Mouse (Mus musculus) CH12.LX (cell line): ENCODE results near the gene Hilpda. TPM values are rescaled to one million over a fixed set of nuclear protein-coding genes. Genes with fewer than 3 reads are reported as not detected.

ENCODE experiments used
- DNase-seq: peaks from one replicate; pipeline ENCODE4 v3.0.0-alpha.2; 2013; ENCODE audit errors: extremely low read depth
- H3K27ac ChIP-seq: 2 replicates; pipeline ENCODE4 v1.5.1; 2012; ENCODE audit warnings: low read depth, mild to moderate bottlenecking, control low read depth, moderate library complexity; ENCODE audit not compliant: insufficient read depth
- H3K27me3 ChIP-seq: replicated peaks from 2 replicates; pipeline ENCODE3; 2012; ENCODE audit warnings: inconsistent platforms
- H3K36me3 ChIP-seq, 2 experiments: replicated peaks in 1 of 2; 2 replicates each; pipeline versions ENCODE3 to v1.6.1; 2012; ENCODE audit warnings: inconsistent platforms in 1 of 2, low read length in 1 of 2, mild to moderate bottlenecking in 1 of 2, mixed read lengths in 1 of 2, moderate library complexity in 1 of 2; ENCODE audit not compliant: control insufficient read depth in 1 of 2, insufficient read depth in 1 of 2
- H3K4me1 ChIP-seq, 2 experiments: 2 replicates each; pipeline ENCODE4 v1.6.1; 2012; ENCODE audit warnings: inconsistent platforms in 1 of 2, moderate library complexity in 1 of 2; ENCODE audit not compliant: insufficient read depth in 2 of 2, control insufficient read depth in 1 of 2
- H3K4me2 ChIP-seq: 2 replicates; pipeline ENCODE4 v1.6.1; 2012; ENCODE audit warnings: low read depth, mild to moderate bottlenecking, control low read depth; ENCODE audit not compliant: poor library complexity, insufficient read depth, severe bottlenecking
- H3K4me3 ChIP-seq, 3 experiments: fragments of 150-350 bp in 1 of 3; sonication (generic) in 1 of 3; replicated peaks in 1 of 3; 2 replicates each; pipeline versions ENCODE3 to v1.5.1; 2011 to 2012; ENCODE audit warnings: low read depth in 2 of 3, low read length in 2 of 3, mild to moderate bottlenecking in 2 of 3, moderate library complexity in 2 of 3, control low read depth in 1 of 3, improper control_type of control experiment in 1 of 3, inconsistent platforms in 1 of 3, mixed read lengths in 1 of 3; ENCODE audit not compliant: poor library complexity in 1 of 3
- H3K79me2 ChIP-seq: replicated peaks from 2 replicates; pipeline ENCODE4 v1.6.1; 2012; ENCODE audit warnings: mild to moderate bottlenecking, moderate library complexity; ENCODE audit not compliant: control insufficient read depth, poor library complexity, insufficient read depth, severe bottlenecking; ENCODE audit errors: extremely low read depth
- H3K9ac ChIP-seq: 2 replicates; pipeline ENCODE4 v1.6.1; 2012; ENCODE audit warnings: low read depth, mild to moderate bottlenecking, control low read depth, moderate library complexity; ENCODE audit not compliant: insufficient read depth
- H3K9me3 ChIP-seq: replicated peaks from 2 replicates; pipeline ENCODE3; 2012; ENCODE audit warnings: low read length, inconsistent platforms, mixed read lengths
- BHLHE40 ChIP-seq: IDR thresholded peaks from 2 replicates; pipeline ENCODE4 v1.6.1; 2011; ENCODE audit warnings: mild to moderate bottlenecking, low read depth, low read length, improper control_type of control experiment
- CHD1 ChIP-seq: IDR thresholded peaks from 2 replicates; pipeline ENCODE4 v1.6.1; 2012; ENCODE audit warnings: low read depth, low read length, improper control_type of control experiment, inconsistent platforms
- CTCF ChIP-seq, 2 experiments: IDR thresholded peaks in 1 of 2; conservative IDR thresholded peaks in 1 of 2; 2 replicates each; pipeline ENCODE4 v1.5.1; 2011 to 2012; ENCODE audit warnings: low read depth in 2 of 2, low read length in 2 of 2, improper control_type of control experiment in 1 of 2, inconsistent platforms in 1 of 2, mild to moderate bottlenecking in 1 of 2, moderate library complexity in 1 of 2
- EP300 ChIP-seq: IDR thresholded peaks from 2 replicates; pipeline ENCODE4 v1.6.1; 2011; ENCODE audit warnings: low read length, improper control_type of control experiment
- ETS1 ChIP-seq: conservative IDR thresholded peaks from 2 replicates; pipeline ENCODE4 v1.6.1; 2012; ENCODE audit warnings: low read depth, mild to moderate bottlenecking, inconsistent platforms, low read length, improper control_type of control experiment, moderate library complexity
- GABPA ChIP-seq: IDR thresholded peaks from 2 replicates; pipeline ENCODE4 v1.6.1; 2012; ENCODE audit warnings: low read depth, low read length, improper control_type of control experiment, inconsistent platforms; ENCODE audit not compliant: insufficient replicate concordance
- MAX ChIP-seq: IDR thresholded peaks from 2 replicates; pipeline ENCODE4 v1.6.1; 2011; ENCODE audit warnings: low read length, improper control_type of control experiment
- MXI1 ChIP-seq: IDR thresholded peaks from 2 replicates; pipeline ENCODE4 v1.6.1; 2011; ENCODE audit warnings: mild to moderate bottlenecking, low read depth, low read length, improper control_type of control experiment
- MYC ChIP-seq: IDR thresholded peaks from 2 replicates; pipeline ENCODE4 v1.6.1; 2011; ENCODE audit warnings: low read depth, mild to moderate bottlenecking, improper control_type of control experiment, low read length
- NRF1 ChIP-seq: IDR thresholded peaks from 2 replicates; pipeline ENCODE4 v1.6.1; 2014; ENCODE audit warnings: low read depth, mild to moderate bottlenecking, inconsistent platforms, low read length, improper control_type of control experiment, moderate library complexity
- PAX5 ChIP-seq: IDR thresholded peaks from 2 replicates; pipeline ENCODE4 v1.6.1; 2012; ENCODE audit warnings: low read length, inconsistent platforms, mixed read lengths
- RAD21 ChIP-seq: IDR thresholded peaks from 2 replicates; pipeline ENCODE4 v1.6.1; 2011; ENCODE audit warnings: low read depth, mild to moderate bottlenecking, low read length, improper control_type of control experiment, moderate library complexity
- SMC3 ChIP-seq: IDR thresholded peaks from 2 replicates; pipeline ENCODE4 v1.6.1; 2011; ENCODE audit warnings: low read depth, low read length, improper control_type of control experiment
- TCF12 ChIP-seq: IDR thresholded peaks from 2 replicates; pipeline ENCODE4 v1.6.1; 2014; ENCODE audit warnings: low read depth, mild to moderate bottlenecking, inconsistent platforms, low read length, improper control_type of control experiment
- USF1 ChIP-seq: IDR thresholded peaks from 2 replicates; pipeline ENCODE4 v1.6.1; 2014; ENCODE audit warnings: low read depth, mild to moderate bottlenecking, inconsistent platforms, low read length, improper control_type of control experiment
- ZC3H11A ChIP-seq: IDR thresholded peaks from 2 replicates; pipeline ENCODE4 v1.6.1; 2012; ENCODE audit warnings: low read depth, mild to moderate bottlenecking, inconsistent platforms, low read length, improper control_type of control experiment
- ZKSCAN1 ChIP-seq: IDR thresholded peaks from 2 replicates; pipeline ENCODE4 v1.6.1; 2012; ENCODE audit warnings: low read depth, inconsistent platforms, low read length, improper control_type of control experiment, borderline replicate concordance
- ZNF384 ChIP-seq: IDR thresholded peaks from 2 replicates; pipeline ENCODE4 v1.6.1; 2012; ENCODE audit warnings: low read depth, low read length, improper control_type of control experiment, inconsistent platforms
- dilution Hi-C: fragments of 300-500 bp; cut with MboI; formaldehyde crosslinking; loops from 2 replicates; pipeline ENCODE4 v1.14.3; 2020; ENCODE audit warnings: low sequenced_read_pairs; ENCODE audit not compliant: extremely low pct_unique_long_range_greater_than_20kb, extremely low pct_ligation_motif_present
- in situ Hi-C: fragments of 300-500 bp; cut with MboI; formaldehyde crosslinking; loops from 3 replicates; pipeline ENCODE4 v1.14.3; 2019; ENCODE audit warnings: low sequenced_read_pairs, low pct_ligation_motif_present, low pct_unique_long_range_greater_than_20kb, mixed read lengths
- polyA plus RNA-seq: library from polyadenylated mRNA; unstranded; fragments of >175 nt; gene quantifications from 2 replicates; pipeline ENCODE4 v1.2.1, GENCODE M21; 2012; ENCODE audit warnings: low read depth; ENCODE audit not compliant: insufficient read length
- total RNA-seq, 2 experiments: library from RNA; depleted of rRNA; stranded (reverse); fragments of 300-350 nt in 1 of 2; fragments of >200 nt in 1 of 2; gene quantifications; 2 replicates each; pipeline ENCODE4 v1.2.3; 2012 to 2014

The Hilpda gene
- total and polyA plus RNA-seq, 3 experiments: 11.1 to 52.3 (median 23.7) TPM

GRCm38 (mm10) chr6:29317286-29317685 is 45.0 kb downstream of the Hilpda start:
- no peak for TF ChIP-seq BHLHE40
- TF ChIP-seq MYC: no peak
- no peak for TF ChIP-seq CHD1
- TF ChIP-seq NRF1: no peak
- TF ChIP-seq EP300: no peak
- no peak for TF ChIP-seq MXI1
- TF ChIP-seq USF1: no peak
- no peak for TF ChIP-seq MAX
- TF ChIP-seq GABPA: no peak
- Histone ChIP-seq H3K79me2 (no peaks in the 10 kb centered on the region), H3K27ac (no peak overlapping the region), H3K4me2 (no peak overlapping the region), H3K27me3 (peaks cover 36% of the 10 kb centered on the region), H3K9me3 (no peaks in the 10 kb centered on the region), H3K36me3 (no peaks in the 10 kb centered on the region), H3K9ac (no peak overlapping the region), H3K4me3 (no peak overlapping the region), H3K4me1 (peaks cover 10 to 23% of the 10 kb centered on the region in 2 experiments)
- dilution Hi-C loops: no loop called here
- in situ Hi-C loops: no loop called here
- DNase-seq: no peak

GRCm38 (mm10) chr6:29317941-29318340 is 45.7 kb downstream of the Hilpda start:
- no peak overlapping the region for H3K4me2 ChIP-seq
- TF ChIP-seq CTCF (conservative IDR thresholded peaks at IDR 0.05 in 1 of 2, IDR thresholded peaks at IDR 0.05 in 1 of 2; ENCODE audit: low read depth in 2 of 2, low read length in 2 of 2) (no peak), CHD1 (no peak), BHLHE40 (no peak), ETS1 (no peak), NRF1 (no peak), USF1 (no peak), MYC (no peak), ZNF384 (no peak), ZC3H11A (no peak), PAX5 (no peak), TCF12 (no peak), RAD21 (no peak), MXI1 (no peak), ZKSCAN1 (no peak), SMC3 (no peak)
- TF ChIP-seq, all 38 proteins: peak for 0
- Histone ChIP-seq H3K9me3 (no peaks in the 10 kb centered on the region), H3K9ac (no peak overlapping the region), H3K27ac (no peak overlapping the region), H3K27me3 (peaks cover 36% of the 10 kb centered on the region), H3K4me1 (peaks cover 14 to 30% of the 10 kb centered on the region in 2 experiments), H3K79me2 (no peaks in the 10 kb centered on the region), H3K36me3 (no peaks in the 10 kb centered on the region), H3K4me3 (no peak overlapping the region)
- in situ Hi-C loops (no loop called here), dilution Hi-C loops (no loop called here)
- DNase-seq: no peak
